Mouse (Mus musculus) urinary bladder, postnatal 14 days (tissue): ENCODE measurements at regions not wholly inside any gene's neighbourhood (a gene's known extent, or its start where the extent isn't known, plus 50 kb on each side); places are given as distances from the start of the nearest gene placed in this dataset.

Source experiments
- DNase-seq: peaks from one replicate; pipeline ENCODE4 v3.0.0; 2021; ENCODE audit warnings: low spot score

- DNase-seq = no peak
These were observed 65.4 kb upstream of the Mtpn start for GRCm38 (mm10) chr6:35605100-35605499.

GRCm38 (mm10) chr6:35601373-35601772 lies 61.7 kb upstream of the Mtpn start:
- DNase-seq = no peak

GRCm38 (mm10) chr6:35599841-35600240 lies 60.2 kb upstream of the Mtpn start:
- no peak for DNase-seq

GRCm38 (mm10) chr6:35598406-35599185 lies 58.9 kb upstream of the Mtpn start:
- no peak for DNase-seq

GRCm38 (mm10) chr6:35595012-35595411 lies 55.3 kb upstream of the Mtpn start:
- no peak for DNase-seq

- DNase-seq = no peak
These were observed 52.5 kb upstream of the Mtpn start for GRCm38 (mm10) chr6:35592234-35592633.
